Mouse (Mus musculus): Measurements from ENCODE around the gene Ldlrad3. TPM values are rescaled to one million over a fixed set of nuclear protein-coding genes. Genes with fewer than 3 reads are reported as not detected.

Ldlrad3 gene
- polyA plus RNA-seq, 1 experiment from 2014 or later: 64.1 TPM

- no peaks in the 10 kb centered on the region for H3K27me3 ChIP-seq (ENCODE audit: low read depth, poor library complexity, severe bottlenecking)
- no peaks in the 10 kb centered on the region for H3K9me3 ChIP-seq (replicated peaks)
- DNase-seq (ENCODE audit: low spot score): no peak
- no peak overlapping the region for H3K4me3 ChIP-seq
- peaks cover 59% of the 10 kb centered on the region for H3K4me1 ChIP-seq
- no peak overlapping the region; the same call in 1 of the 2 replicates for H3K27ac ChIP-seq
- WGBS: 48% methylated on average over 8 of the region's 8 CpGs
- no peaks in the 10 kb centered on the region for H3K36me3 ChIP-seq
These were observed 180.7 kb downstream of the Ldlrad3 start for GRCm38 (mm10) chr2:102005377-102006007.

GRCm38 (mm10) chr2:102003776-102004264, 182.4 kb downstream of the Ldlrad3 start:
- WGBS: 58% methylated on average over 7 of the region's 7 CpGs
- no peak overlapping the region for H3K4me3 ChIP-seq
- DNase-seq (ENCODE audit: low spot score): no peak
- H3K36me3 ChIP-seq: no peaks in the 10 kb centered on the region
- H3K4me1 ChIP-seq: peaks cover 65% of the 10 kb centered on the region
- no peak overlapping the region for H3K27ac ChIP-seq
- H3K9me3 ChIP-seq (replicated peaks): no peaks in the 10 kb centered on the region
- H3K27me3 ChIP-seq (ENCODE audit: low read depth, poor library complexity, severe bottlenecking): no peaks in the 10 kb centered on the region

- H3K27ac ChIP-seq: peak overlapping the region; percentile 21; the same call in 1 of the 2 replicates
- no peaks in the 10 kb centered on the region for H3K9me3 ChIP-seq (replicated peaks)
- peaks cover 65% of the 10 kb centered on the region for H3K4me1 ChIP-seq
- no peaks in the 10 kb centered on the region for H3K27me3 ChIP-seq (ENCODE audit: low read depth, poor library complexity, severe bottlenecking)
- no peak for DNase-seq (ENCODE audit: low spot score)
- no peaks in the 10 kb centered on the region for H3K36me3 ChIP-seq
- WGBS: 20% methylated on average over 8 of the region's 8 CpGs
- no peak overlapping the region for H3K4me3 ChIP-seq
These were observed 183.0 kb downstream of the Ldlrad3 start for GRCm38 (mm10) chr2:102002974-102003775.

GRCm38 (mm10) chr2:102002408-102002973, 183.7 kb downstream of the Ldlrad3 start:
- no peaks in the 10 kb centered on the region for H3K27me3 ChIP-seq (ENCODE audit: low read depth, poor library complexity, severe bottlenecking)
- 78% methylated on average over 12 of the region's 12 CpGs for WGBS
- no peaks in the 10 kb centered on the region for H3K36me3 ChIP-seq
- DNase-seq (ENCODE audit: low spot score): no peak
- H3K9me3 ChIP-seq (replicated peaks): no peaks in the 10 kb centered on the region
- H3K4me1 ChIP-seq: peaks cover 63% of the 10 kb centered on the region
- H3K4me3 ChIP-seq: no peak overlapping the region
- H3K27ac ChIP-seq: peak overlapping the region; percentile 21; the same call in 1 of the 2 replicates

- Histone ChIP-seq H3K27me3 (ENCODE audit: low read depth, poor library complexity, severe bottlenecking) (no peaks in the 10 kb centered on the region), H3K4me3 (no peak overlapping the region), H3K4me1 (peaks cover 68% of the 10 kb centered on the region), H3K36me3 (no peaks in the 10 kb centered on the region), H3K9me3 (replicated peaks) (no peaks in the 10 kb centered on the region), H3K27ac (no peak overlapping the region)
- no peak for DNase-seq (ENCODE audit: low spot score)
- WGBS: 17% methylated on average over 1 of the region's 1 CpGs
These were observed 184.5 kb downstream of the Ldlrad3 start for GRCm38 (mm10) chr2:102001661-102002060.

- H3K27ac ChIP-seq: peak overlapping the region; percentile 64
- H3K4me3 ChIP-seq: no peak overlapping the region
- peaks cover 50% of the 10 kb centered on the region for H3K4me1 ChIP-seq
- H3K27me3 ChIP-seq (ENCODE audit: low read depth, poor library complexity, severe bottlenecking): no peaks in the 10 kb centered on the region
- WGBS: 60% methylated on average over 11 of the region's 11 CpGs
- DNase-seq (ENCODE audit: low spot score): no peak
- H3K9me3 ChIP-seq (replicated peaks): no peaks in the 10 kb centered on the region
- H3K36me3 ChIP-seq: no peaks in the 10 kb centered on the region
These were observed 187.1 kb downstream of the Ldlrad3 start for GRCm38 (mm10) chr2:101998911-101999572.

GRCm38 (mm10) chr2:101997013-101997412, 189.2 kb downstream of the Ldlrad3 start:
- WGBS: 82% methylated on average over 11 of the region's 11 CpGs
- no peak overlapping the region for H3K27ac ChIP-seq
- no peak for DNase-seq (ENCODE audit: low spot score)

GRCm38 (mm10) chr2:101992574-101993310, 193.4 kb downstream of the Ldlrad3 start:
- 79% methylated on average over 9 of the region's 9 CpGs for WGBS
- Histone ChIP-seq H3K9me3 (replicated peaks) (no peaks in the 10 kb centered on the region), H3K27me3 (ENCODE audit: low read depth, poor library complexity, severe bottlenecking) (no peaks in the 10 kb centered on the region), H3K4me1 (peaks cover 21% of the 10 kb centered on the region), H3K4me3 (no peak overlapping the region), H3K36me3 (no peaks in the 10 kb centered on the region), H3K27ac (no peak overlapping the region)
- DNase-seq (ENCODE audit: low spot score): no peak

More at GRCm38 (mm10) chr2:101997013-101997412, 189.2 kb downstream of the Ldlrad3 start:
- Histone ChIP-seq H3K4me3 (no peak overlapping the region), H3K36me3 (no peaks in the 10 kb centered on the region), H3K27me3 (ENCODE audit: low read depth, poor library complexity, severe bottlenecking) (no peaks in the 10 kb centered on the region), H3K9me3 (replicated peaks) (no peaks in the 10 kb centered on the region), H3K4me1 (peaks cover 40% of the 10 kb centered on the region)

GRCm38 (mm10) chr2:101991726-101992125, 194.5 kb downstream of the Ldlrad3 start:
- H3K4me3 ChIP-seq: no peak overlapping the region
- no peak for DNase-seq (ENCODE audit: low spot score)
- H3K4me1 ChIP-seq: peaks cover 18% of the 10 kb centered on the region
- no peak overlapping the region for H3K27ac ChIP-seq
- no peaks in the 10 kb centered on the region for H3K27me3 ChIP-seq (ENCODE audit: low read depth, poor library complexity, severe bottlenecking)
- H3K36me3 ChIP-seq: no peaks in the 10 kb centered on the region
- no peaks in the 10 kb centered on the region for H3K9me3 ChIP-seq (replicated peaks)
- WGBS: 92% methylated on average over 2 of the region's 2 CpGs

- Histone ChIP-seq H3K4me1 (peaks cover 42% of the 10 kb centered on the region), H3K4me3 (no peak overlapping the region), H3K9me3 (replicated peaks) (no peaks in the 10 kb centered on the region), H3K36me3 (no peaks in the 10 kb centered on the region), H3K27me3 (ENCODE audit: low read depth, poor library complexity, severe bottlenecking) (no peaks in the 10 kb centered on the region), H3K27ac (no peak overlapping the region)
- DNase-seq (ENCODE audit: low spot score): no peak
- WGBS: 88% methylated on average over 3 of the region's 3 CpGs
These were observed 199.7 kb downstream of the Ldlrad3 start for GRCm38 (mm10) chr2:101986344-101987087.

GRCm38 (mm10) chr2:101983853-101984543, 202.2 kb downstream of the Ldlrad3 start:
- H3K36me3 ChIP-seq: no peaks in the 10 kb centered on the region
- no peaks in the 10 kb centered on the region for H3K27me3 ChIP-seq (ENCODE audit: low read depth, poor library complexity, severe bottlenecking)
- H3K9me3 ChIP-seq (replicated peaks): no peaks in the 10 kb centered on the region
- H3K4me1 ChIP-seq: peaks cover 54% of the 10 kb centered on the region
- DNase-seq (ENCODE audit: low spot score): no peak
- H3K27ac ChIP-seq: no peak overlapping the region
- no peak overlapping the region for H3K4me3 ChIP-seq
- WGBS: 91% methylated on average over 9 of the region's 9 CpGs
